Mouse (Mus musculus) gastrocnemius, postnatal 14 days (tissue): ENCODE measurements around the gene Lsm6. TPM values are rescaled to one million over a fixed set of nuclear protein-coding genes. Genes with fewer than 3 reads are reported as not detected.

Experiments
- DNase-seq: peaks from one replicate; pipeline ENCODE4 v3.0.0; 2021; ENCODE audit warnings: mixed read lengths
- intact Hi-C: fragments of 180-260 bp; cut with DNase I; formaldehyde crosslinking; loops from one replicate; pipeline ENCODE4 v1.15.1; 2025; ENCODE audit warnings: low total_unique reads
- total RNA-seq, 2 experiments: library from RNA; stranded (reverse); gene quantifications; 2 replicates each; pipeline ENCODE4 v1.2.3; 2021

The Lsm6 gene
- total RNA-seq, 2 experiments from 2014 or later = 72.2 to 78.6 TPM

DNA sequence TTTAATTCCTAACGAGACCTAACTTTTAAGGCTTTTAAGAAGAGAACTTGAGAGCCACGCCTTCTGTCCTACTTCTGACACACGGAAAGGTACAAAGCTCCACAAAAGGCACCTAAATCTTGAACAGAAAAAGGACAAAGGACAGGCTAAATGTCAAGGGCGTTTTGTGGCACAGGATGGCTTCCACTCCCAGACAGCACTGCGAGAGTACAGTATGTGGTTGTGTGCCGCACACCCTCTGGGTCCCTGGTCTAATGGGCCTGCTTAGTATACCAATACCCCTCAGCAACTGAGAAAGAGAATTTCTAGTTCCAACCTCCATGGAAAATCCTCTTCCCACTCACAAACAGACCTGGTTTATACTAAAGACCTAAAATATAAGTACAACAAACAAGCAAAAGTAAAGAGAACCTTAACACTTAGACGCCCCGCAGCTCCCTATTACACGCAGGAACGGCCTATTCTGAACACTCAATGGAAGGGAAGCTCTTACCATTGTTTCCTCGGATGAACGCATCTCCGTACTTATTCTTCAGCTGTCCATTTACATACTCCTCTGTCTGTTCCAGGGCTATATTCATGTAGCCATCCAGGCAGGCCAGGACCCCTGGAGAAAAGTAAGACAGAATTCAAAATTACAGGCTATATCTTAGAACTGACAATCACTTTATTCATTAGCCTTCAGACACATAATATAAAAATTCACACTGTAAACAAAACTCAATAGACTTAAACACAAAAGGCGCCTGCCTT is 11.3 kb downstream of the Lsm6 start:
- intact Hi-C loops = no loop called here
- DNase-seq = no peak

- no peak for DNase-seq
- intact Hi-C loops = no loop called here
These were observed 12.1 kb downstream of the Lsm6 start for GRCm38 (mm10) chr8:78808888-78809287.

GRCm38 (mm10) chr8:78808439-78808838 is 12.5 kb downstream of the Lsm6 start:
- DNase-seq = no peak
- intact Hi-C loops = no loop called here

- no peak for DNase-seq
- intact Hi-C loops = no loop called here
These were observed 13.7 kb downstream of the Lsm6 start for GRCm38 (mm10) chr8:78807283-78807682.

DNA sequence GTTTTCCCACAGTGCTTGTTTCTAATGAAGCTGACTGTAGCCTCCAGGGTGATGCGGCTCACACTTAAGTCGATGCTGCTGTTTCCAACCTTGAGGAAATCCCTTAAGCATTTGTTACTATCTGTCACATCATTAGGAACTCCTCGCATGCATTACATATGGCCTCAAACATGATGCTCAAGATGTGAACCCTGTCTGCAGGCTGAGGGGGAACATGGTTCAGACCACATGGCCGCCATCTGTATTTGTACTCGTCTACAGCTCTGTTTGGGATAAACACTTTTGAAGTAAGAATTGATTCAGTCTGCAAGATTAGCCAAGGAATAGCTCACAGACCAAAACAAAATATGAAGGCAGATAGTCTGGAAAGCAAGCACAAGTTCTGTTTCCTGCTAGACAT is 14.9 kb downstream of the Lsm6 start:
- intact Hi-C loops = no loop called here
- DNase-seq = no peak

- no peak for DNase-seq
- intact Hi-C loops = no loop called here
These were observed 19.7 kb downstream of the Lsm6 start for GRCm38 (mm10) chr8:78801201-78801600.

- intact Hi-C loops = no loop called here
- no peak for DNase-seq
These were observed 22.3 kb downstream of the Lsm6 start for GRCm38 (mm10) chr8:78798671-78799070.

DNA sequence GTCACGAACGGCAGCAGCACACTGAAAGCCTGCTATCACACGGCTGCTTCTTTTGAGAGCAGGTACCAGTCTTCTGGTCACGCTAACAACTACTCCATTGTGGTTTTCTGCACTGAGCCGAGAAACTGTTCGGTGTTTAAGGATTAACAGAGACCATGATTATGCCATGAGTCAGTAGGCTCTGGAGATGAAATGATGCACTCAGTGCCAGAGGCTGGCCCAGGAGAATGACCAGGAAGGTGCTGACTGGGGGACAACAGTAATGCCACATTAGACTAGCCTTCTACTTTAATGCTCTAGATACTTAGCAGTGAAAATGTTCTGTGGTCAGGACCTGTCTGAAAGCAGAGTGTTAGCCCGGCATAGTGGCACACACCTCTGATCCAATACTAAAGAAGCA is 23.0 kb downstream of the Lsm6 start:
- no peak for DNase-seq
- intact Hi-C loops = no loop called here

DNA sequence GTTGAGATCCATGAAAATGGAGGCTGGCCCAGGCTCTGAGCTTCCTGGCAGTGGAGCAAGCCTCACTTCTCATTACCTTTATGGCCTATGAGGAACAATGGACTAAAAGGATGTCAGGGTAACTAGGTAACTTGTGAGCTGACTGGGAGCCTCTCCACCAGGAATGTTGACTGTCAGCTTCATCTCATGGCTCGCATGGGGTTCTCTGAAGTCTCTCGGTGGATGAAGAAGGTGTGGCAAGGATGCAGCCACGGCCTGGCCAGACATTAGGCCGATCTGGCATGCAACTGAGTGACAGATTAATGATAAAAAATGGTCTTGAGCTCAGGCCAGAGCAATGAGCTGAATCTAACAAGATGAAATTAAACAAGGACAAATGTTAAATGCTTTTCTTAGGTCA is 27.7 kb downstream of the Lsm6 start:
- no peak for DNase-seq
- intact Hi-C loops = no loop called here

- no peak for DNase-seq
- intact Hi-C loops = no loop called here
These were observed 44.1 kb downstream of the Lsm6 start for GRCm38 (mm10) chr8:78776816-78777215.

- DNase-seq = no peak
- intact Hi-C loops = no loop called here
These were observed 49.7 kb downstream of the Lsm6 start for GRCm38 (mm10) chr8:78771256-78771655.

DNA sequence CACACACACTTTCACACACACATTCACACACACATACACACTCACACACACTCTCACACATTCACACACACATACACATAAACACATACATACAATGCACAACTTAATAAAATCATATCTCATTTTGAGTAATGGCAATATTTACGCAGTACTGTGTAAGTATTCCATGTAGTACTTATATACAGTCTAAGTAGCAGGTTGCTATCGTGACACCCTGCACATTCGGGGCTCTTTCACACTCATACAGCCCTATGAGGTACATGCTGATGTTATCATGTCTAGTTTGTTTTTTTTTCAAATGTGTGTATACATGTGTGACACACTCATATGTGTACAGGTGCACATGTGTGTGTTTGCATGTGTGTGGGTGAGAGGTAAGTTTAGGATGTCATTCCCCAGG is 50.4 kb downstream of the Lsm6 start:
- no peak for DNase-seq
- intact Hi-C loops = no loop called here

GRCm38 (mm10) chr8:78765556-78765955 is 55.4 kb downstream of the Lsm6 start:
- DNase-seq = no peak
- intact Hi-C loops = no loop called here

DNA sequence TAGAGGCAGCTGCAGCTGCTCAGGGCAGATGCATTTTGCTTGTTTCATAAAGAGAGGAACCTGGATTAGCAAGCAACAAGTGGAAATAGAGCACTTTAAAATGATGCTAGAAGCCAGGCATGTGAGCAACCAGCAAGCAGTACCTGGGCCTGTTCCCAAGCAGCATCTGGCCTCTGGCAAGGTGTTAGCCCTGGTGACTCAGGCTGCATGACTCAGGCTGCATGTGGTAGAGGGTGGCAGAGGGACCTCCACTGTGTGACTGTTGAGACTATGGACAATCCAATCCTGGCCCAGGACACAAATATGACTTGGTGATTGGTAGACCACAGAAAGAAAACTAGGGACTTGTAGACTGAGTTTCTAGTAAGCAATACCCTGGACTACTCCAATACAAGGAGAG is 56.0 kb downstream of the Lsm6 start:
- intact Hi-C loops = no loop called here
- DNase-seq = no peak

DNA sequence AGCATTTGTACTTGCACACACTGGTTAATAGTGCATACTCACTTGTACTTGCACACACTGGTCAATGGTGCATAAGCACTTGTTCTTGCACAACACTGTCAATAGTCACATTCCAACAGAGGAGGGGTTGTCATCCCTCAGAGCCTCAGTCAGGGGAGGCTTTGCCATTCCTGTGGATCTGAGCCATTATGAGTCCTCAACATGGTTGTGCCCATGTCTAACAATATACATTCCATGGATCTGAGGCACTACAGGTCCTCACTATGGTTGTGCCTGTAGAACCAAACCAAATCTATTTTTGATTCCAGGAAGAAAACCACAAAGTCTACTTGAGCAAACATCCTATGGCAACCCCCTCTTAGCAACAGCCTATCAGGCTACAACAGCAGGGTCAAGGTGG is 61.8 kb downstream of the Lsm6 start:
- intact Hi-C loops = no loop called here

DNA sequence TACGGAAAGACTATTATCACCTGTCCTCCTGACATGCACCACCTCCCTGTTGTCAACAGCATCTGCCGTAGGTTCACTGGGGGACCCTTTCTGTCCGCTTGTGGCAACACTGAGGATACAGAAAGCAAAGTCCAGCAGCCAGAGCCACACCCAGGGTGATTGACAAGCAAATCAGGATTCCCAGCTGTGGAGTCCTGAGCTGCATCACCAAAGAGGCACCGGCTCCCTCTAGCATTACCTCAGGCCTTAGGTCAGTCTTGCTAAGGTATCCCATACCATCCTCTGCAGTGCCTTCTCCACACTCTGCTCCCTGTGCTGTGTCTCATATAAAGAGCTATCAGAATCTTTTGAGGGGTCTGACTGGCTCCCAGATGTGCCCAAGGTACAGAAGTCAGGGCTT is 66.0 kb downstream of the Lsm6 start:
- intact Hi-C loops = no loop called here
- no peak for DNase-seq

More for the DNA sequence above, 61.8 kb downstream of the Lsm6 start:
- DNase-seq = no peak

Other genes with a start within 250 kb of the Lsm6 start
- gene Zfp827, start 207.3 kb upstream of the Lsm6 start, total RNA-seq = 1 to 10 TPM; 6.7 to 7.4 TPM